Mouse (Mus musculus) megakaryocyte, embryonic 14.5 days (primary cell): ENCODE data around the gene Ctps. TPM values are rescaled to one million over a fixed set of nuclear protein-coding genes. Genes with fewer than 3 reads are reported as not detected.

Experiments
- H3K27me3 ChIP-seq: replicated peaks from 2 replicates; pipeline ENCODE3; 2012; ENCODE audit warnings: inconsistent platforms
- H3K36me3 ChIP-seq: replicated peaks from 2 replicates; pipeline ENCODE3; 2012; ENCODE audit warnings: low read length, inconsistent platforms, mixed read lengths
- H3K4me1 ChIP-seq: 2 replicates; pipeline ENCODE4 v1.6.1; 2012; ENCODE audit warnings: inconsistent platforms
- H3K4me3 ChIP-seq: replicated peaks from 2 replicates; pipeline ENCODE3; 2012; ENCODE audit warnings: moderate library complexity, mild to moderate bottlenecking, inconsistent platforms
- H3K9me3 ChIP-seq: 2 replicates; pipeline ENCODE4 v1.6.1; 2012; ENCODE audit warnings: inconsistent platforms
- FLI1 ChIP-seq: IDR thresholded peaks from 2 replicates; pipeline ENCODE4 v1.6.1; 2012; ENCODE audit warnings: low read length, inconsistent platforms, mixed read lengths
- GATA1 ChIP-seq: IDR thresholded peaks from 3 replicates; pipeline ENCODE4 v1.6.1; 2012; ENCODE audit warnings: mixed read lengths, low read length, inconsistent platforms, borderline replicate concordance
- polyA plus RNA-seq: library from polyadenylated mRNA; stranded (reverse); fragments of >175 nt; gene quantifications from 2 replicates; pipeline ENCODE4 v1.2.3, GENCODE M21; 2012; ENCODE audit warnings: low replicate concordance; ENCODE audit not compliant: insufficient read depth

Ctps gene
- polyA plus RNA-seq, 1 experiment: 2.5 TPM

GRCm38 (mm10) chr4:120571691-120572090 lies 1.6 kb upstream of the Ctps start:
- H3K4me3 ChIP-seq: no peak overlapping the region
- TF ChIP-seq FLI1: no peak
- TF ChIP-seq GATA1: no peak

GRCm38 (mm10) chr4:120571070-120571464 lies 991 bp upstream of the Ctps start:
- no peak for TF ChIP-seq FLI1
- TF ChIP-seq GATA1: no peak
- Histone ChIP-seq H3K27me3 (peaks cover 15% of the 10 kb centered on the region), H3K36me3 (no peaks in the 10 kb centered on the region), H3K4me1 (peaks cover 45% of the 10 kb centered on the region), H3K4me3 (peak overlapping the region; percentile 99), H3K9me3 (no peaks in the 10 kb centered on the region)

More at GRCm38 (mm10) chr4:120571691-120572090, 1.6 kb upstream of the Ctps start:
- no peaks in the 10 kb centered on the region for H3K9me3 ChIP-seq
- peaks cover 19% of the 10 kb centered on the region for H3K27me3 ChIP-seq
- H3K4me1 ChIP-seq: peaks cover 39% of the 10 kb centered on the region
- H3K36me3 ChIP-seq: no peaks in the 10 kb centered on the region

GRCm38 (mm10) chr4:120570438-120571069 lies 478 bp upstream of the Ctps start:
- Histone ChIP-seq H3K36me3 (peaks cover 3% of the 10 kb centered on the region), H3K9me3 (no peaks in the 10 kb centered on the region), H3K4me1 (peaks cover 45% of the 10 kb centered on the region), H3K27me3 (peaks cover 15% of the 10 kb centered on the region), H3K4me3 (peak overlapping the region; percentile 99)
- no peak for TF ChIP-seq FLI1
- TF ChIP-seq GATA1: no peak

GRCm38 (mm10) chr4:120569025-120569424 lies 1.1 kb downstream of the Ctps start:
- Histone ChIP-seq H3K9me3 (no peaks in the 10 kb centered on the region), H3K36me3 (peaks cover 19% of the 10 kb centered on the region), H3K27me3 (peaks cover 13% of the 10 kb centered on the region), H3K4me3 (peak overlapping the region; percentile 99), H3K4me1 (peaks cover 49% of the 10 kb centered on the region)
- TF ChIP-seq GATA1: no peak
- no peak for TF ChIP-seq FLI1

GRCm38 (mm10) chr4:120568005-120568404 lies 2.1 kb downstream of the Ctps start:
- Histone ChIP-seq H3K27me3 (peaks cover 9% of the 10 kb centered on the region), H3K36me3 (peaks cover 29% of the 10 kb centered on the region), H3K4me3 (no peak overlapping the region)

GRCm38 (mm10) chr4:120565726-120566125 lies 4.3 kb downstream of the Ctps start:
- H3K9me3 ChIP-seq: no peaks in the 10 kb centered on the region
- H3K27me3 ChIP-seq: no peaks in the 10 kb centered on the region
- peaks cover 45% of the 10 kb centered on the region for H3K4me1 ChIP-seq
- peaks cover 47% of the 10 kb centered on the region for H3K36me3 ChIP-seq
- no peak for TF ChIP-seq FLI1
- no peak for TF ChIP-seq GATA1
- H3K4me3 ChIP-seq: no peak overlapping the region

More at GRCm38 (mm10) chr4:120568005-120568404, 2.1 kb downstream of the Ctps start:
- Histone ChIP-seq H3K4me1 (peaks cover 49% of the 10 kb centered on the region), H3K9me3 (no peaks in the 10 kb centered on the region)
- TF ChIP-seq FLI1: no peak
- TF ChIP-seq GATA1: no peak

GRCm38 (mm10) chr4:120556592-120556991 lies 13.5 kb downstream of the Ctps start:
- Histone ChIP-seq H3K4me1 (no peaks in the 10 kb centered on the region), H3K9me3 (no peaks in the 10 kb centered on the region), H3K27me3 (no peaks in the 10 kb centered on the region), H3K36me3 (peaks cover 95% of the 10 kb centered on the region), H3K4me3 (no peak overlapping the region)
- TF ChIP-seq FLI1 (no peak), GATA1 (no peak)

GRCm38 (mm10) chr4:120544896-120545295 lies 25.2 kb downstream of the Ctps start:
- no peaks in the 10 kb centered on the region for H3K9me3 ChIP-seq
- peaks cover 96% of the 10 kb centered on the region for H3K36me3 ChIP-seq
- TF ChIP-seq FLI1 (no peak), GATA1 (no peak)
- H3K4me3 ChIP-seq: no peak overlapping the region
- H3K27me3 ChIP-seq: no peaks in the 10 kb centered on the region
- H3K4me1 ChIP-seq: no peaks in the 10 kb centered on the region

- TF ChIP-seq FLI1 (no peak), GATA1 (no peak)
- Histone ChIP-seq H3K9me3 (no peaks in the 10 kb centered on the region), H3K4me1 (no peaks in the 10 kb centered on the region), H3K36me3 (peaks cover 57% of the 10 kb centered on the region), H3K4me3 (no peak overlapping the region), H3K27me3 (peaks cover 10% of the 10 kb centered on the region)
Measured at GRCm38 (mm10) chr4:120538664-120539063, 31.4 kb downstream of the Ctps start.

GRCm38 (mm10) chr4:120531986-120532385 lies 38.1 kb downstream of the Ctps start, which contains the start of gene Slfnl1:
TSS of gene Slfnl1 (plus strand) at chr4:120532231.
- TF ChIP-seq GATA1 (no peak), FLI1 (no peak)
- peaks cover 55% of the 10 kb centered on the region for H3K36me3 ChIP-seq

More at GRCm38 (mm10) chr4:120531986-120532385, 38.1 kb downstream of the Ctps start, which contains the start of gene Slfnl1:
- H3K9me3 ChIP-seq: no peaks in the 10 kb centered on the region
- peaks cover 10% of the 10 kb centered on the region for H3K27me3 ChIP-seq
- H3K4me1 ChIP-seq: peaks cover 27% of the 10 kb centered on the region
- H3K4me3 ChIP-seq: no peak within 1 kb of the TSS
